Mouse (Mus musculus) thymus, postnatal 36 days (tissue): Measurements from ENCODE around the gene 4933428M09Rik.
"Not testable (repeated sequence)": the region's sequence is repeated elsewhere in the genome, so short reads cannot be mapped to it uniquely, and the experiment has no call there.

ENCODE experiments used
- DNase-seq, 2 experiments: peaks; one replicate each; pipeline ENCODE4 v3.0.0; 2022; ENCODE audit warnings: mixed read lengths in 2 of 2

The 4933428M09Rik gene

GRCm38 (mm10) chrX:139178928-139179327, at the start of gene 4933428M09Rik:
TSS of gene 4933428M09Rik (plus strand) at chrX:139179228.
- no peak for DNase-seq

GRCm38 (mm10) chrX:139134031-139134430, 45.0 kb upstream of the 4933428M09Rik start:
- no peak for DNase-seq

- DNase-seq = peak in 1 of 2 experiments; percentile 3
These were observed 12.5 kb downstream of the 4933428M09Rik start for GRCm38 (mm10) chrX:139191506-139191905.

DNA sequence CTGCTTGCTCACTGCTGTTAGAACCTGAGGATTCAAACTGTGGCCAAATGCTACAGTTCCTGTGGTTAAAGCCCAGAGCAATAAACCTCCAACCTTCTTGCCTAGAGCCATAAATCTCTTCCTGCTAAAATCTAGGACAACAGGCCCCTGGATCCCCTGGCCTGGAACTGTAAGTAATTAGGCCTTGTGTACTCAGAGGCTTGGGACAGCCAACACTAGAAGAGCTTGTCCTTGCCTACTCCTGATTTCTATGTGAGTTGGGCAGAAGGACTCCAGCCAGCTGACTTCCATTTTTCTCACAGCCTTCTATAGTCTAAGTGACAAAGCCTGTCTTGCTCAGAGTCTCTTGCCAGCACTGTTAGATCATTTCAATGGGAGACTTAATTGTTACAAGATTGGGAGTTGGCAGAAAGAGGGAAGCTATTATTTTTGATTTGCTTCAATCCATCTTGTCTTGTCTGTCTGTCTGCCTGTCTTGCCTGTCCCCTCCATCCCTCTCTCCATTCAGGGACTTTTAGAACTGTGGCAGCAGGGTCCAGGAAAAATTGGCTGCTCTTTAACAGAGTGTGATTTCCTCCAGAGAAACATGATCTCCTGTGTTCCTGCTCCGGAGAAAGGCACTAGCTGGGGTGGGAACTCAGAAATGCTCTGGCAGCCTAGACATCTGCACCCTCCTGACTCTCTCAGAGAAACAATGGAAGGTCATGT, 15.7 kb downstream of the 4933428M09Rik start:
- DNase-seq = no peak

- not testable (repeated sequence) for DNase-seq
These were observed 30.3 kb downstream of the 4933428M09Rik start for GRCm38 (mm10) chrX:139209191-139209828.

- DNase-seq = peak; percentile 10 to 43
These were observed 30.8 kb downstream of the 4933428M09Rik start, which contains the start of gene Mum1l1 for GRCm38 (mm10) chrX:139209829-139210225. TSS of gene Mum1l1 (plus strand) at chrX:139210042.

- DNase-seq = no peak
These were observed 35.7 kb downstream of the 4933428M09Rik start for GRCm38 (mm10) chrX:139214765-139215164.

DNA sequence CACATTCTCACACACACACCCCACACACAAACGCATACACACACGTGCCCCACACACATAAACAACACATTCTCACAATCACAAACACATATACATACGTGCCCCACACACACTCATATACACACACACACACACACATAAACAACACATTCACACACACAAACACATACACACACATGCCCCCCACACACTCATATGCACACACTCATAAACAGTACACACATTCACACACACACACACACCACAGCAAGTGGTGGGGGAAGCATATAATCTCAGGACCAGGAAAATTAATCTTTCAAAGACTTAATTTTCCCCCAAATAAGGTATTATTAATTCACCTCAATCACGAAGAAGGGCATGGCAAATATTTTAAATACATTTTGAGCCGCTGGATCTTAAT, 37.4 kb downstream of the 4933428M09Rik start:
- DNase-seq = no peak

- peak in 1 of 2 experiments; percentile 7 for DNase-seq
These were observed 38.1 kb downstream of the 4933428M09Rik start for GRCm38 (mm10) chrX:139216991-139217593.

- no peak for DNase-seq
These were observed 38.7 kb downstream of the 4933428M09Rik start for GRCm38 (mm10) chrX:139217776-139218175.

GRCm38 (mm10) chrX:139219017-139219416, 40.0 kb downstream of the 4933428M09Rik start:
- DNase-seq = no peak

- no peak for DNase-seq
These were observed 41.8 kb downstream of the 4933428M09Rik start for GRCm38 (mm10) chrX:139220830-139221229.

GRCm38 (mm10) chrX:139221893-139222292, 42.9 kb downstream of the 4933428M09Rik start:
- DNase-seq = no peak
